Mouse (Mus musculus) CH12.LX (cell line): ENCODE data around the gene Cyp2d22. TPM values are rescaled to one million over a fixed set of nuclear protein-coding genes. Genes with fewer than 3 reads are reported as not detected.
A peak's percentile ranks its signal among the peaks of the same experiment; 100 is the strongest.

Experiments used
- DNase-seq: peaks from one replicate; pipeline ENCODE4 v3.0.0-alpha.2; 2013; ENCODE audit errors: extremely low read depth
- H3K27ac ChIP-seq: 2 replicates; pipeline ENCODE4 v1.5.1; 2012; ENCODE audit warnings: low read depth, mild to moderate bottlenecking, control low read depth, moderate library complexity; ENCODE audit not compliant: insufficient read depth
- H3K27me3 ChIP-seq: replicated peaks from 2 replicates; pipeline ENCODE3; 2012; ENCODE audit warnings: inconsistent platforms
- H3K36me3 ChIP-seq, 2 experiments: replicated peaks in 1 of 2; 2 replicates each; pipeline versions ENCODE3 to v1.6.1; 2012; ENCODE audit warnings: inconsistent platforms in 1 of 2, low read length in 1 of 2, mild to moderate bottlenecking in 1 of 2, mixed read lengths in 1 of 2, moderate library complexity in 1 of 2; ENCODE audit not compliant: control insufficient read depth in 1 of 2, insufficient read depth in 1 of 2
- H3K4me1 ChIP-seq, 2 experiments: 2 replicates each; pipeline ENCODE4 v1.6.1; 2012; ENCODE audit warnings: inconsistent platforms in 1 of 2, moderate library complexity in 1 of 2; ENCODE audit not compliant: insufficient read depth in 2 of 2, control insufficient read depth in 1 of 2
- H3K4me2 ChIP-seq: 2 replicates; pipeline ENCODE4 v1.6.1; 2012; ENCODE audit warnings: low read depth, mild to moderate bottlenecking, control low read depth; ENCODE audit not compliant: poor library complexity, insufficient read depth, severe bottlenecking
- H3K4me3 ChIP-seq, 3 experiments: fragments of 150-350 bp in 1 of 3; sonication (generic) in 1 of 3; replicated peaks in 1 of 3; 2 replicates each; pipeline versions ENCODE3 to v1.5.1; 2011 to 2012; ENCODE audit warnings: low read depth in 2 of 3, low read length in 2 of 3, mild to moderate bottlenecking in 2 of 3, moderate library complexity in 2 of 3, control low read depth in 1 of 3, improper control_type of control experiment in 1 of 3, inconsistent platforms in 1 of 3, mixed read lengths in 1 of 3; ENCODE audit not compliant: poor library complexity in 1 of 3
- H3K79me2 ChIP-seq: replicated peaks from 2 replicates; pipeline ENCODE4 v1.6.1; 2012; ENCODE audit warnings: mild to moderate bottlenecking, moderate library complexity; ENCODE audit not compliant: control insufficient read depth, poor library complexity, insufficient read depth, severe bottlenecking; ENCODE audit errors: extremely low read depth
- H3K9ac ChIP-seq: 2 replicates; pipeline ENCODE4 v1.6.1; 2012; ENCODE audit warnings: low read depth, mild to moderate bottlenecking, control low read depth, moderate library complexity; ENCODE audit not compliant: insufficient read depth
- H3K9me3 ChIP-seq: replicated peaks from 2 replicates; pipeline ENCODE3; 2012; ENCODE audit warnings: low read length, inconsistent platforms, mixed read lengths
- CHD1 ChIP-seq: IDR thresholded peaks from 2 replicates; pipeline ENCODE4 v1.6.1; 2012; ENCODE audit warnings: low read depth, low read length, improper control_type of control experiment, inconsistent platforms
- CHD2 ChIP-seq: IDR thresholded peaks from 2 replicates; pipeline ENCODE4 v1.6.1; 2011; ENCODE audit warnings: low read length, improper control_type of control experiment
- CTCF ChIP-seq, 2 experiments: IDR thresholded peaks in 1 of 2; conservative IDR thresholded peaks in 1 of 2; 2 replicates each; pipeline ENCODE4 v1.5.1; 2011 to 2012; ENCODE audit warnings: low read depth in 2 of 2, low read length in 2 of 2, improper control_type of control experiment in 1 of 2, inconsistent platforms in 1 of 2, mild to moderate bottlenecking in 1 of 2, moderate library complexity in 1 of 2
- ELF1 ChIP-seq: IDR thresholded peaks from 2 replicates; pipeline ENCODE4 v1.6.1; 2014; ENCODE audit warnings: low read depth, mild to moderate bottlenecking, inconsistent platforms, low read length, improper control_type of control experiment
- EP300 ChIP-seq: IDR thresholded peaks from 2 replicates; pipeline ENCODE4 v1.6.1; 2011; ENCODE audit warnings: low read length, improper control_type of control experiment
- ETS1 ChIP-seq: conservative IDR thresholded peaks from 2 replicates; pipeline ENCODE4 v1.6.1; 2012; ENCODE audit warnings: low read depth, mild to moderate bottlenecking, inconsistent platforms, low read length, improper control_type of control experiment, moderate library complexity
- GABPA ChIP-seq: IDR thresholded peaks from 2 replicates; pipeline ENCODE4 v1.6.1; 2012; ENCODE audit warnings: low read depth, low read length, improper control_type of control experiment, inconsistent platforms; ENCODE audit not compliant: insufficient replicate concordance
- IRF4 ChIP-seq: IDR thresholded peaks from 2 replicates; pipeline ENCODE4 v1.6.1; 2014; ENCODE audit warnings: low read depth, mild to moderate bottlenecking, inconsistent platforms, low read length, improper control_type of control experiment
- JUND ChIP-seq: conservative IDR thresholded peaks from 2 replicates; pipeline ENCODE4 v1.6.1; 2011; ENCODE audit warnings: low read depth, low read length, improper control_type of control experiment
- KAT2A ChIP-seq: IDR thresholded peaks from 2 replicates; pipeline ENCODE4 v1.6.1; 2012; ENCODE audit warnings: low read length, improper control_type of control experiment, inconsistent platforms; ENCODE audit not compliant: insufficient replicate concordance
- MAFK ChIP-seq: IDR thresholded peaks from 2 replicates; pipeline ENCODE4 v1.6.1; 2011; ENCODE audit warnings: low read length, improper control_type of control experiment; ENCODE audit not compliant: insufficient replicate concordance
- MAZ ChIP-seq: IDR thresholded peaks from 2 replicates; pipeline ENCODE4 v1.6.1; 2012; ENCODE audit warnings: low read depth, mild to moderate bottlenecking, inconsistent platforms, low read length, improper control_type of control experiment, moderate library complexity
- MEF2A ChIP-seq: IDR thresholded peaks from 2 replicates; pipeline ENCODE4 v1.6.1; 2014; ENCODE audit warnings: low read depth, mild to moderate bottlenecking, inconsistent platforms, low read length, improper control_type of control experiment, borderline replicate concordance
- MXI1 ChIP-seq: IDR thresholded peaks from 2 replicates; pipeline ENCODE4 v1.6.1; 2011; ENCODE audit warnings: mild to moderate bottlenecking, low read depth, low read length, improper control_type of control experiment
- MYC ChIP-seq: IDR thresholded peaks from 2 replicates; pipeline ENCODE4 v1.6.1; 2011; ENCODE audit warnings: low read depth, mild to moderate bottlenecking, improper control_type of control experiment, low read length
- NRF1 ChIP-seq: IDR thresholded peaks from 2 replicates; pipeline ENCODE4 v1.6.1; 2014; ENCODE audit warnings: low read depth, mild to moderate bottlenecking, inconsistent platforms, low read length, improper control_type of control experiment, moderate library complexity
- POLR2A ChIP-seq: IDR thresholded peaks from 2 replicates; pipeline ENCODE4 v1.6.1; 2011; ENCODE audit warnings: low read depth, mild to moderate bottlenecking, improper control_type of control experiment, low read length
- POLR2AphosphoS2 ChIP-seq: IDR thresholded peaks from 2 replicates; pipeline ENCODE4 v1.6.1; 2011; ENCODE audit warnings: low read depth, low read length, improper control_type of control experiment
- RAD21 ChIP-seq: IDR thresholded peaks from 2 replicates; pipeline ENCODE4 v1.6.1; 2011; ENCODE audit warnings: low read depth, mild to moderate bottlenecking, low read length, improper control_type of control experiment, moderate library complexity
- RCOR1 ChIP-seq: conservative IDR thresholded peaks from 2 replicates; pipeline ENCODE4 v1.6.1; 2012; ENCODE audit warnings: low read depth, mild to moderate bottlenecking, inconsistent platforms, low read length, improper control_type of control experiment
- SIN3A ChIP-seq: IDR thresholded peaks from 2 replicates; pipeline ENCODE4 v1.6.1; 2012; ENCODE audit warnings: low read length, improper control_type of control experiment, inconsistent platforms
- SMC3 ChIP-seq: IDR thresholded peaks from 2 replicates; pipeline ENCODE4 v1.6.1; 2011; ENCODE audit warnings: low read depth, low read length, improper control_type of control experiment
- TBP ChIP-seq: conservative IDR thresholded peaks from 2 replicates; pipeline ENCODE4 v1.6.1; 2011; ENCODE audit warnings: low read depth, low read length, improper control_type of control experiment
- TCF12 ChIP-seq: IDR thresholded peaks from 2 replicates; pipeline ENCODE4 v1.6.1; 2014; ENCODE audit warnings: low read depth, mild to moderate bottlenecking, inconsistent platforms, low read length, improper control_type of control experiment
- USF1 ChIP-seq: IDR thresholded peaks from 2 replicates; pipeline ENCODE4 v1.6.1; 2014; ENCODE audit warnings: low read depth, mild to moderate bottlenecking, inconsistent platforms, low read length, improper control_type of control experiment
- USF2 ChIP-seq: conservative IDR thresholded peaks from 2 replicates; pipeline ENCODE4 v1.6.1; 2011; ENCODE audit warnings: low read depth, low read length, improper control_type of control experiment
- ZC3H11A ChIP-seq: IDR thresholded peaks from 2 replicates; pipeline ENCODE4 v1.6.1; 2012; ENCODE audit warnings: low read depth, mild to moderate bottlenecking, inconsistent platforms, low read length, improper control_type of control experiment
- ZKSCAN1 ChIP-seq: IDR thresholded peaks from 2 replicates; pipeline ENCODE4 v1.6.1; 2012; ENCODE audit warnings: low read depth, inconsistent platforms, low read length, improper control_type of control experiment, borderline replicate concordance
- ZNF384 ChIP-seq: IDR thresholded peaks from 2 replicates; pipeline ENCODE4 v1.6.1; 2012; ENCODE audit warnings: low read depth, low read length, improper control_type of control experiment, inconsistent platforms
- dilution Hi-C: fragments of 300-500 bp; cut with MboI; formaldehyde crosslinking; loops from 2 replicates; pipeline ENCODE4 v1.14.3; 2020; ENCODE audit warnings: low sequenced_read_pairs; ENCODE audit not compliant: extremely low pct_unique_long_range_greater_than_20kb, extremely low pct_ligation_motif_present
- in situ Hi-C: fragments of 300-500 bp; cut with MboI; formaldehyde crosslinking; loops from 3 replicates; pipeline ENCODE4 v1.14.3; 2019; ENCODE audit warnings: low sequenced_read_pairs, low pct_ligation_motif_present, low pct_unique_long_range_greater_than_20kb, mixed read lengths
- polyA plus RNA-seq: library from polyadenylated mRNA; unstranded; fragments of >175 nt; gene quantifications from 2 replicates; pipeline ENCODE4 v1.2.1, GENCODE M21; 2012; ENCODE audit warnings: low read depth; ENCODE audit not compliant: insufficient read length
- total RNA-seq, 2 experiments: library from RNA; depleted of rRNA; stranded (reverse); fragments of 300-350 nt in 1 of 2; fragments of >200 nt in 1 of 2; gene quantifications; 2 replicates each; pipeline ENCODE4 v1.2.3; 2012 to 2014

The Cyp2d22 gene
- total and polyA plus RNA-seq, 3 experiments, result 0.21 to 0.24 TPM; not detected in 1

GRCm38 (mm10) chr15:82354126-82354945 is 25.7 kb downstream of the Cyp2d22 start, which contains the start of gene Ndufa6 (continued):
- no peak for TF ChIP-seq CHD1
- peak; percentile 99 for TF ChIP-seq TCF12
- no peak for TF ChIP-seq MAZ
- no peak for TF ChIP-seq CHD2
- TF ChIP-seq POLR2AphosphoS2, result peak; percentile 76; the same call in 1 of the 2 replicates
- peak; percentile 65 for TF ChIP-seq RAD21
- TF ChIP-seq MEF2A, result peak; percentile 71; the same call in 1 of the 2 replicates
- TF ChIP-seq ELF1, result peak; percentile 69
- no peak for TF ChIP-seq JUND
- TF ChIP-seq EP300, result no peak
- TF ChIP-seq MAFK, result no peak

- no peak for DNase-seq
- H3K4me3 ChIP-seq, result peak overlapping the region; percentile 89 to 97 (median 96)
- H3K27ac ChIP-seq, result 0 out of 2 replicates have a peak overlapping the region, but pooled peaks have one; percentile 27
- peaks cover 2% of the 10 kb centered on the region for H3K9me3 ChIP-seq
- peaks cover 15% of the 10 kb centered on the region for H3K79me2 ChIP-seq
- peaks cover 19 to 32% of the 10 kb centered on the region in 2 experiments for H3K36me3 ChIP-seq
- dilution Hi-C loops (no loop called here), in situ Hi-C loops (loop anchor here (10.0 kb wide), 1 partner anchor 61 kb away; no protein-coding TSS in a partner anchor)
- H3K4me1 ChIP-seq, result peaks cover 1 to 24% of the 10 kb centered on the region in 2 experiments; a peak in 3 of 4 replicates
- no peaks in the 10 kb centered on the region for H3K27me3 ChIP-seq
- H3K9ac ChIP-seq, result peak overlapping the region; percentile 87
- H3K4me2 ChIP-seq, result peak overlapping the region; percentile 63; the same call in 1 of the 2 replicates
- TF ChIP-seq CTCF (conservative IDR thresholded peaks at IDR 0.05 in 1 of 2, IDR thresholded peaks at IDR 0.05 in 1 of 2; ENCODE audit: low read depth in 2 of 2, low read length in 2 of 2), result no peak
- TF ChIP-seq SIN3A, result no peak
- TF ChIP-seq MYC, result no peak
- TF ChIP-seq ZKSCAN1, result no peak
- TF ChIP-seq SMC3, result no peak
- no peak for TF ChIP-seq NRF1
- TF ChIP-seq ETS1, result no peak
- TF ChIP-seq RCOR1, result no peak
- no peak for TF ChIP-seq GABPA
- TF ChIP-seq POLR2AphosphoS2, result no peak
- no peak for TF ChIP-seq USF1
- no peak for TF ChIP-seq ZNF384
- TF ChIP-seq USF2, result no peak
- no peak for TF ChIP-seq IRF4
- TF ChIP-seq KAT2A, result no peak
- no peak for TF ChIP-seq POLR2A
- TF ChIP-seq TCF12, result no peak
- TF ChIP-seq ZC3H11A, result no peak
- no peak for TF ChIP-seq TBP
- TF ChIP-seq MXI1, result no peak
- TF ChIP-seq, all 38 proteins: peak for 0
Observed at GRCm38 (mm10) chr15:82353745-82354113, 26.3 kb downstream of the Cyp2d22 start.
